Mouse (Mus musculus) left cerebral cortex, adult 8-10 months (tissue): ENCODE results near the gene Gm20521. TPM values are rescaled to one million over a fixed set of nuclear protein-coding genes. Genes with fewer than 3 reads are reported as not detected.

Source experiments
- DNase-seq, 2 experiments: peaks; one replicate each; pipeline ENCODE4 v3.0.0; 2022; ENCODE audit warnings: low spot score in 2 of 2
- total RNA-seq, 4 experiments: library from RNA; stranded (reverse); gene quantifications; 2 replicates each; pipeline ENCODE4 v1.2.4; 2022

Gene Gm20521
- total RNA-seq = 1 to 10 TPM in 3 of 4 experiments, not detected in 1; 1.5 to 6.7 (median 4.2) TPM

- peak; percentile 39 to 71 for DNase-seq
Observed at GRCm38 (mm10) chr14:54883154-54884021, at the start of gene Gm20521, which contains the start of gene Bcl2l2. Gene Gm20521 (plus strand): TSS chr14:54883441. Gene Bcl2l2 (plus strand): TSS chr14:54883377.

GRCm38 (mm10) chr14:54843461-54843860, 39.8 kb upstream of the Gm20521 start:
- peak in 1 of 2 experiments; percentile 8 for DNase-seq

- DNase-seq = no peak
Observed at GRCm38 (mm10) chr14:54855726-54856125, 27.5 kb upstream of the Gm20521 start.

GRCm38 (mm10) chr14:54856703-54857102, 26.5 kb upstream of the Gm20521 start:
- DNase-seq = no peak

- DNase-seq = no peak
Observed at GRCm38 (mm10) chr14:54857891-54858290, 25.4 kb upstream of the Gm20521 start.

GRCm38 (mm10) chr14:54860511-54860910, 22.7 kb upstream of the Gm20521 start:
- DNase-seq = no peak

- DNase-seq = peak; percentile 80 to 91
Observed at GRCm38 (mm10) chr14:54863501-54864312, 19.5 kb upstream of the Gm20521 start.

GRCm38 (mm10) chr14:54864313-54865036, 18.8 kb upstream of the Gm20521 start:
- no peak for DNase-seq

GRCm38 (mm10) chr14:54865626-54866025, 17.6 kb upstream of the Gm20521 start:
- DNase-seq = no peak

GRCm38 (mm10) chr14:54866268-54866667, 17.0 kb upstream of the Gm20521 start:
- no peak for DNase-seq

GRCm38 (mm10) chr14:54866936-54867335, 16.3 kb upstream of the Gm20521 start:
- DNase-seq = no peak

GRCm38 (mm10) chr14:54868026-54868425, 15.2 kb upstream of the Gm20521 start:
- DNase-seq = no peak

- no peak for DNase-seq
Observed at GRCm38 (mm10) chr14:54870861-54871260, 12.4 kb upstream of the Gm20521 start, which contains the start of gene Homez. Gene Homez (minus strand): TSS chr14:54870961.

- no peak for DNase-seq
Observed at GRCm38 (mm10) chr14:54874165-54874564, 9.1 kb upstream of the Gm20521 start.

GRCm38 (mm10) chr14:54875844-54876538, 7.2 kb upstream of the Gm20521 start:
- DNase-seq = peak in 1 of 2 experiments; percentile 72

GRCm38 (mm10) chr14:54876539-54877047, 6.6 kb upstream of the Gm20521 start:
- DNase-seq = peak; percentile 79 to 92

- DNase-seq = peak; percentile 58 to 60
Observed at GRCm38 (mm10) chr14:54877048-54877715, 6.1 kb upstream of the Gm20521 start, which contains the start of gene Ppp1r3e. Gene Ppp1r3e (minus strand): TSS chr14:54877550.

- DNase-seq = no peak
Observed at GRCm38 (mm10) chr14:54884022-54884712, 926 bp downstream of the Gm20521 start.

- DNase-seq = no peak
Observed at GRCm38 (mm10) chr14:54885309-54885708, 2.1 kb downstream of the Gm20521 start.
